21 mouse cellular contexts compared by ENCODE assay signal in genomic region chr1:127675253-127675652, GRCm38 (mm10). TPM values are rescaled to one million over a fixed set of nuclear protein-coding genes. Genes with fewer than 3 reads are reported as not detected.
A peak's percentile ranks its signal among the peaks of the same experiment; 100 is the strongest.
DNase-seq lines count a peak whose midpoint lies in the region; ATAC-seq and TF ChIP-seq lines count a peak whose summit lies in the region.
"Had no signal": no experiment of that assay in that cellular context is flagged by ENCODE, and none has a peak within 500 bp of the region (broad histone marks: within the 10 kb centered on the region; RNA-seq: fewer than 3 reads in every experiment).

No protein-coding gene starts in this region.

- H3K27ac ChIP-seq in cerebellum, adult 2 months (ENCODE audit: insufficient read depth, low read length), result peak overlapping the region; percentile 48; the same call in 1 of the 2 replicates
- peak overlapping the region; percentile 87 for H3K27ac ChIP-seq in midbrain, embryonic 13.5 days
- H3K27ac ChIP-seq in embryonic facial prominence, embryonic 10.5 days (replicated peaks), result no peak overlapping the region
- H3K27ac ChIP-seq: kidney, postnatal 0 days; left cerebral cortex, adult 2 months; liver, embryonic 13.5 days had no signal

- DNase-seq in cerebellum, adult 2 months, result peak in 1 of 2 experiments; percentile 25
- no peak for DNase-seq in cerebellum, postnatal 4 days (ENCODE audit: low spot score in 2 of 2)
- DNase-seq in layer of hippocampus, postnatal 10 days (ENCODE audit: low spot score in 2 of 2), result no peak
- no peak for DNase-seq in embryonic facial prominence, embryonic 10.5 days (ENCODE audit: low spot score)
- no peak for DNase-seq in thymus, postnatal 14 days
- DNase-seq: adrenal gland, postnatal 10 days; cerebellum, adult 8-10 months; heart, adult 11 months; liver, embryonic 13.5 days; lung, postnatal 10 days; right cerebral cortex, postnatal 4 days; thymus, adult 18-20 months had no signal

- H3K36me3 ChIP-seq in megakaryocyte, embryonic 14.5 days (replicated peaks; ENCODE audit: low read length), result peaks cover 42% of the 10 kb centered on the region
- H3K36me3 ChIP-seq in midbrain, embryonic 13.5 days, result 0 out of 2 replicates have a peak, but pooled peaks cover under 1% of the 10 kb centered on the region
- H3K36me3 ChIP-seq in embryonic facial prominence, embryonic 10.5 days (replicated peaks), result no peaks in the 10 kb centered on the region
- H3K36me3 ChIP-seq: liver, embryonic 13.5 days had no signal

- peak overlapping the region; percentile 90 for H3K9ac ChIP-seq in midbrain, embryonic 13.5 days (replicated peaks)
- H3K9ac ChIP-seq: liver, embryonic 13.5 days had no signal

- H3K4me3 ChIP-seq in cerebellum, adult 2 months (replicated peaks; ENCODE audit: insufficient read depth, low read depth, low read length), result peak overlapping the region; percentile 90
- peak overlapping the region; percentile 50 for H3K4me3 ChIP-seq in megakaryocyte, embryonic 14.5 days (replicated peaks)
- H3K4me3 ChIP-seq in midbrain, embryonic 13.5 days (replicated peaks), result peak overlapping the region; percentile 75
- no peak overlapping the region for H3K4me3 ChIP-seq in embryonic facial prominence, embryonic 10.5 days
- H3K4me3 ChIP-seq: erythroblast, embryonic 14.5 days; liver, embryonic 13.5 days had no signal

- H3K9me3 ChIP-seq in megakaryocyte, embryonic 14.5 days, result peaks cover 4% of the 10 kb centered on the region; the same call in 1 of the 2 replicates
- H3K9me3 ChIP-seq in midbrain, embryonic 13.5 days, result no peaks in the 10 kb centered on the region
- no peaks in the 10 kb centered on the region for H3K9me3 ChIP-seq in embryonic facial prominence, embryonic 10.5 days
- H3K9me3 ChIP-seq: liver, embryonic 13.5 days had no signal

- H3K4me1 ChIP-seq in cerebellum, adult 2 months (ENCODE audit: control insufficient read depth, insufficient read depth, low read length), result peaks cover 17% of the 10 kb centered on the region
- H3K4me1 ChIP-seq in megakaryocyte, embryonic 14.5 days, result peaks cover 75% of the 10 kb centered on the region
- peaks cover 51% of the 10 kb centered on the region for H3K4me1 ChIP-seq in midbrain, embryonic 13.5 days (replicated peaks)
- peaks cover 17% of the 10 kb centered on the region for H3K4me1 ChIP-seq in embryonic facial prominence, embryonic 10.5 days

- H3K27me3 ChIP-seq in cerebellum, adult 2 months (ENCODE audit: control insufficient read depth, insufficient read depth, low read length), result no peaks in the 10 kb centered on the region
- H3K27me3 ChIP-seq in megakaryocyte, embryonic 14.5 days (replicated peaks), result peaks cover 18% of the 10 kb centered on the region
- H3K27me3 ChIP-seq in midbrain, embryonic 13.5 days, result peaks cover 35% of the 10 kb centered on the region
- peaks cover 69% of the 10 kb centered on the region for H3K27me3 ChIP-seq in embryonic facial prominence, embryonic 10.5 days (replicated peaks; ENCODE audit: low read depth, poor library complexity, severe bottlenecking)

- H3K4me2 ChIP-seq in midbrain, embryonic 13.5 days (replicated peaks), result peak overlapping the region; percentile 92
- H3K4me2 ChIP-seq: liver, embryonic 13.5 days had no signal

- 44% methylated on average over 1 of the region's 1 CpGs for WGBS in cerebellum, adult 2 months
- WGBS in midbrain, embryonic 13.5 days, result 44% methylated on average over 1 of the region's 1 CpGs
- 36% methylated on average over 1 of the region's 1 CpGs for WGBS in embryonic facial prominence, embryonic 10.5 days

- no peak for TF ChIP-seq CTCF in cerebellum, adult 2 months (IDR thresholded peaks at IDR 0.05; ENCODE audit: borderline replicate concordance, insufficient read depth, low read depth, low read length)

- ATAC-seq in megakaryocyte, adult 5-6 weeks (ENCODE audit: poor library complexity, severe bottlenecking), result no peak
- ATAC-seq in midbrain, embryonic 13.5 days, result no peak

- TF ChIP-seq POLR2A in cerebellum, adult 2 months (IDR thresholded peaks at IDR 0.05; ENCODE audit: borderline replicate concordance, insufficient read depth, low read length), result no peak

RNA-seq across cellular contexts. Expression of gene Tmem163, which starts 4.1 kb away (rescaled TPM):
- polyA plus RNA-seq in cerebellum, adult 2 months (2012; rRNA removed), result 106 and 124 TPM in 2 replicates
- 41.1 and 61.1 TPM in 2 replicates for polyA plus RNA-seq in megakaryocyte, embryonic 14.5 days (2012; ENCODE audit: insufficient read depth, low replicate concordance)
- 0.16 TPM in 1 of 2 replicates, not detected in the other for total RNA-seq in megakaryocyte, adult 5-6 weeks (2015)
- 0.12 and 0.73 TPM in 2 replicates for total RNA-seq in megakaryocyte, adult 5-6 weeks (2017)
- polyA plus RNA-seq in midbrain, embryonic 13.5 days (2015; fragmentation: Nextera tagmentation; extraction: Ambion mirVana), result 59.8 and 65.8 TPM in 2 replicates
- total RNA-seq in layer of hippocampus, postnatal 10 days (2021), result 10 to 100 TPM; 22.9 to 31.9 TPM
- polyA plus RNA-seq in embryonic facial prominence, embryonic 10.5 days (2016; fragmentation: Nextera tagmentation; extraction: Ambion mirVana), result 3.0 and 4.2 TPM in 2 replicates
- total RNA-seq: gastrocnemius, adult 18-20 months had no signal
- polyA plus RNA-seq: erythroblast, embryonic 14.5 days had no signal

RNA-seq across cellular contexts. Expression of gene Acmsd, which starts 54.0 kb away (rescaled TPM):
- polyA plus RNA-seq in cerebellum, adult 2 months (2012; rRNA removed), result 0.05 TPM in 1 of 2 replicates, not detected in the other
- polyA plus RNA-seq in megakaryocyte, embryonic 14.5 days (2012; ENCODE audit: insufficient read depth, low replicate concordance), result not detected in 2 replicates
- 0.07 TPM in 1 of 2 replicates, not detected in the other for total RNA-seq in megakaryocyte, adult 5-6 weeks (2015)
- 0.37 TPM in 1 of 2 replicates, not detected in the other for total RNA-seq in megakaryocyte, adult 5-6 weeks (2017)
- 0.09 and 0.22 TPM in 2 replicates for polyA plus RNA-seq in midbrain, embryonic 13.5 days (2015; fragmentation: Nextera tagmentation; extraction: Ambion mirVana)
- total RNA-seq in layer of hippocampus, postnatal 10 days (2021), result not detected
- polyA plus RNA-seq in embryonic facial prominence, embryonic 10.5 days (2016; fragmentation: Nextera tagmentation; extraction: Ambion mirVana), result 0.11 and 0.22 TPM in 2 replicates
- total RNA-seq: gastrocnemius, adult 18-20 months; layer of hippocampus, adult 2 months; left cerebral cortex, adult 2 months had no signal
- polyA plus RNA-seq: intestine, embryonic 14.5 days had no signal
